Mouse (Mus musculus) CH12.LX (cell line): ENCODE measurements around the gene Cavin4. TPM values are rescaled to one million over a fixed set of nuclear protein-coding genes. Genes with fewer than 3 reads are reported as not detected.

Source experiments
- DNase-seq: peaks from one replicate; pipeline ENCODE4 v3.0.0-alpha.2; 2013; ENCODE audit errors: extremely low read depth
- H3K27ac ChIP-seq: 2 replicates; pipeline ENCODE4 v1.5.1; 2012; ENCODE audit warnings: low read depth, mild to moderate bottlenecking, control low read depth, moderate library complexity; ENCODE audit not compliant: insufficient read depth
- H3K27me3 ChIP-seq: replicated peaks from 2 replicates; pipeline ENCODE3; 2012; ENCODE audit warnings: inconsistent platforms
- H3K36me3 ChIP-seq, 2 experiments: replicated peaks in 1 of 2; 2 replicates each; pipeline versions ENCODE3 to v1.6.1; 2012; ENCODE audit warnings: inconsistent platforms in 1 of 2, low read length in 1 of 2, mild to moderate bottlenecking in 1 of 2, mixed read lengths in 1 of 2, moderate library complexity in 1 of 2; ENCODE audit not compliant: control insufficient read depth in 1 of 2, insufficient read depth in 1 of 2
- H3K4me1 ChIP-seq, 2 experiments: 2 replicates each; pipeline ENCODE4 v1.6.1; 2012; ENCODE audit warnings: inconsistent platforms in 1 of 2, moderate library complexity in 1 of 2; ENCODE audit not compliant: insufficient read depth in 2 of 2, control insufficient read depth in 1 of 2
- H3K4me2 ChIP-seq: 2 replicates; pipeline ENCODE4 v1.6.1; 2012; ENCODE audit warnings: low read depth, mild to moderate bottlenecking, control low read depth; ENCODE audit not compliant: poor library complexity, insufficient read depth, severe bottlenecking
- H3K4me3 ChIP-seq, 3 experiments: fragments of 150-350 bp in 1 of 3; sonication (generic) in 1 of 3; replicated peaks in 1 of 3; 2 replicates each; pipeline versions ENCODE3 to v1.5.1; 2011 to 2012; ENCODE audit warnings: low read depth in 2 of 3, low read length in 2 of 3, mild to moderate bottlenecking in 2 of 3, moderate library complexity in 2 of 3, control low read depth in 1 of 3, improper control_type of control experiment in 1 of 3, inconsistent platforms in 1 of 3, mixed read lengths in 1 of 3; ENCODE audit not compliant: poor library complexity in 1 of 3
- H3K79me2 ChIP-seq: replicated peaks from 2 replicates; pipeline ENCODE4 v1.6.1; 2012; ENCODE audit warnings: mild to moderate bottlenecking, moderate library complexity; ENCODE audit not compliant: control insufficient read depth, poor library complexity, insufficient read depth, severe bottlenecking; ENCODE audit errors: extremely low read depth
- H3K9ac ChIP-seq: 2 replicates; pipeline ENCODE4 v1.6.1; 2012; ENCODE audit warnings: low read depth, mild to moderate bottlenecking, control low read depth, moderate library complexity; ENCODE audit not compliant: insufficient read depth
- H3K9me3 ChIP-seq: replicated peaks from 2 replicates; pipeline ENCODE3; 2012; ENCODE audit warnings: low read length, inconsistent platforms, mixed read lengths
- BHLHE40 ChIP-seq: IDR thresholded peaks from 2 replicates; pipeline ENCODE4 v1.6.1; 2011; ENCODE audit warnings: mild to moderate bottlenecking, low read depth, low read length, improper control_type of control experiment
- CHD1 ChIP-seq: IDR thresholded peaks from 2 replicates; pipeline ENCODE4 v1.6.1; 2012; ENCODE audit warnings: low read depth, low read length, improper control_type of control experiment, inconsistent platforms
- CHD2 ChIP-seq: IDR thresholded peaks from 2 replicates; pipeline ENCODE4 v1.6.1; 2011; ENCODE audit warnings: low read length, improper control_type of control experiment
- EP300 ChIP-seq: IDR thresholded peaks from 2 replicates; pipeline ENCODE4 v1.6.1; 2011; ENCODE audit warnings: low read length, improper control_type of control experiment
- GABPA ChIP-seq: IDR thresholded peaks from 2 replicates; pipeline ENCODE4 v1.6.1; 2012; ENCODE audit warnings: low read depth, low read length, improper control_type of control experiment, inconsistent platforms; ENCODE audit not compliant: insufficient replicate concordance
- IRF4 ChIP-seq: IDR thresholded peaks from 2 replicates; pipeline ENCODE4 v1.6.1; 2014; ENCODE audit warnings: low read depth, mild to moderate bottlenecking, inconsistent platforms, low read length, improper control_type of control experiment
- JUN ChIP-seq: IDR thresholded peaks from 2 replicates; pipeline ENCODE4 v1.6.1; 2011; ENCODE audit warnings: low read depth, mild to moderate bottlenecking, low read length, improper control_type of control experiment, moderate library complexity; ENCODE audit not compliant: insufficient read depth
- JUND ChIP-seq: conservative IDR thresholded peaks from 2 replicates; pipeline ENCODE4 v1.6.1; 2011; ENCODE audit warnings: low read depth, low read length, improper control_type of control experiment
- MEF2A ChIP-seq: IDR thresholded peaks from 2 replicates; pipeline ENCODE4 v1.6.1; 2014; ENCODE audit warnings: low read depth, mild to moderate bottlenecking, inconsistent platforms, low read length, improper control_type of control experiment, borderline replicate concordance
- MXI1 ChIP-seq: IDR thresholded peaks from 2 replicates; pipeline ENCODE4 v1.6.1; 2011; ENCODE audit warnings: mild to moderate bottlenecking, low read depth, low read length, improper control_type of control experiment
- MYC ChIP-seq: IDR thresholded peaks from 2 replicates; pipeline ENCODE4 v1.6.1; 2011; ENCODE audit warnings: low read depth, mild to moderate bottlenecking, improper control_type of control experiment, low read length
- NELFE ChIP-seq: IDR thresholded peaks from 2 replicates; pipeline ENCODE4 v1.6.1; 2011; ENCODE audit warnings: low read depth, low read length, improper control_type of control experiment
- NRF1 ChIP-seq: IDR thresholded peaks from 2 replicates; pipeline ENCODE4 v1.6.1; 2014; ENCODE audit warnings: low read depth, mild to moderate bottlenecking, inconsistent platforms, low read length, improper control_type of control experiment, moderate library complexity
- PAX5 ChIP-seq: IDR thresholded peaks from 2 replicates; pipeline ENCODE4 v1.6.1; 2012; ENCODE audit warnings: low read length, inconsistent platforms, mixed read lengths
- POLR2A ChIP-seq: IDR thresholded peaks from 2 replicates; pipeline ENCODE4 v1.6.1; 2011; ENCODE audit warnings: low read depth, mild to moderate bottlenecking, improper control_type of control experiment, low read length
- POLR2AphosphoS2 ChIP-seq: IDR thresholded peaks from 2 replicates; pipeline ENCODE4 v1.6.1; 2011; ENCODE audit warnings: low read depth, low read length, improper control_type of control experiment
- RAD21 ChIP-seq: IDR thresholded peaks from 2 replicates; pipeline ENCODE4 v1.6.1; 2011; ENCODE audit warnings: low read depth, mild to moderate bottlenecking, low read length, improper control_type of control experiment, moderate library complexity
- TCF12 ChIP-seq: IDR thresholded peaks from 2 replicates; pipeline ENCODE4 v1.6.1; 2014; ENCODE audit warnings: low read depth, mild to moderate bottlenecking, inconsistent platforms, low read length, improper control_type of control experiment
- USF1 ChIP-seq: IDR thresholded peaks from 2 replicates; pipeline ENCODE4 v1.6.1; 2014; ENCODE audit warnings: low read depth, mild to moderate bottlenecking, inconsistent platforms, low read length, improper control_type of control experiment
- USF2 ChIP-seq: conservative IDR thresholded peaks from 2 replicates; pipeline ENCODE4 v1.6.1; 2011; ENCODE audit warnings: low read depth, low read length, improper control_type of control experiment
- ZMIZ1 ChIP-seq: IDR thresholded peaks from 2 replicates; pipeline ENCODE4 v1.6.1; 2012; ENCODE audit warnings: low read depth, mild to moderate bottlenecking, inconsistent platforms, low read length, improper control_type of control experiment
- ZNF384 ChIP-seq: IDR thresholded peaks from 2 replicates; pipeline ENCODE4 v1.6.1; 2012; ENCODE audit warnings: low read depth, low read length, improper control_type of control experiment, inconsistent platforms
- dilution Hi-C: fragments of 300-500 bp; cut with MboI; formaldehyde crosslinking; loops from 2 replicates; pipeline ENCODE4 v1.14.3; 2020; ENCODE audit warnings: low sequenced_read_pairs; ENCODE audit not compliant: extremely low pct_unique_long_range_greater_than_20kb, extremely low pct_ligation_motif_present
- in situ Hi-C: fragments of 300-500 bp; cut with MboI; formaldehyde crosslinking; loops from 3 replicates; pipeline ENCODE4 v1.14.3; 2019; ENCODE audit warnings: low sequenced_read_pairs, low pct_ligation_motif_present, low pct_unique_long_range_greater_than_20kb, mixed read lengths
- polyA plus RNA-seq: library from polyadenylated mRNA; unstranded; fragments of >175 nt; gene quantifications from 2 replicates; pipeline ENCODE4 v1.2.1, GENCODE M21; 2012; ENCODE audit warnings: low read depth; ENCODE audit not compliant: insufficient read length
- total RNA-seq, 2 experiments: library from RNA; depleted of rRNA; stranded (reverse); fragments of 300-350 nt in 1 of 2; fragments of >200 nt in 1 of 2; gene quantifications; 2 replicates each; pipeline ENCODE4 v1.2.3; 2012 to 2014

The Cavin4 gene
- total and polyA plus RNA-seq, 3 experiments = 0.13 to 0.26 (median 0.24) TPM

DNA sequence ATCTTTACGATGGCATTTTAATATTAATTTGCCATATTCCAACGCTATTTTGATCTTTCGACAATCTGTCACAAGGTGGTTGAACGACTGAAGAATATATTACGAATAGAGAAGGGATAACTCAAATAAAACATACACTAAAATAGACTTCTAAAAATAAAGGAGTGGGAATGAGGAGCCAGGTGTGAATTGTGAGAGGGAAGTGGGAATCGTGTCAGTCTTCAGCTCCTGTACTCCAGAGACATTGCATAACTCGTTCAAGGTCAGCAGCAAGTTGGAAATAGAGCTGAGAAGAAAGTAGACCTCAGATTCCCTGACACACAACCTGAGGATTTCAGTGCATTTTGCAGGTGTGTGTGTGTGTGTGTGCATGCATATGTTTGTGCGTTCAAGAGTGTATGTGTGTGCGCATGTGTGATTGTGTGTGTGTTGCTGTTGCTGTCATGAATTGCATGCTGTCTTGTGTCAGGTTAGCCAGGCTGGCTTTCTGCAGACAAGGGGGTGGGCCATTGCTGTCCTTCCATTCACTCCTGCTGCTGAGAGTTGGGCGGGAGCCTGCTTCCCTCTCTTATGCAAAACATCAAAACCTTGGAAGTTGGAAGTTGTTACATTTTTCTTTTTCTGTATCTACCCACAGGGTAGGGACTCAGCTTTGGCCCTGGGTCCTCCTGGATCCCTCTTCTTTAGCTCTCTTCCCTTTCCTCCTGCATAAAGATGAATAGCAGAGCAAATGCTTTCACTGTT is 12.5 kb upstream of the Cavin4 start:
- Histone ChIP-seq H3K27me3 (no peaks in the 10 kb centered on the region), H3K4me2 (no peak overlapping the region), H3K9ac (no peak overlapping the region), H3K4me1 (no peaks in the 10 kb centered on the region), H3K4me3 (no peak overlapping the region), H3K9me3 (no peaks in the 10 kb centered on the region), H3K36me3 (peaks cover 11 to 51% of the 10 kb centered on the region in 2 experiments), H3K79me2 (no peaks in the 10 kb centered on the region), H3K27ac (no peak overlapping the region)
- TF ChIP-seq POLR2AphosphoS2 = no peak
- TF ChIP-seq EP300 = no peak
- no peak for TF ChIP-seq USF2
- TF ChIP-seq USF1 = no peak
- TF ChIP-seq GABPA = no peak
- no peak for TF ChIP-seq CHD2
- TF ChIP-seq NELFE = no peak
- no peak for TF ChIP-seq ZNF384
- TF ChIP-seq JUND = no peak
- no peak for TF ChIP-seq TCF12
- no peak for TF ChIP-seq MEF2A
- no peak for TF ChIP-seq MXI1
- TF ChIP-seq MYC = no peak
- no peak for TF ChIP-seq ZMIZ1
- TF ChIP-seq PAX5 = no peak
- TF ChIP-seq JUN = no peak
- TF ChIP-seq BHLHE40 = no peak
- no peak for TF ChIP-seq IRF4
- no peak for TF ChIP-seq NRF1
- no peak for DNase-seq
- in situ Hi-C loops (no loop called here), dilution Hi-C loops (no loop called here)

DNA sequence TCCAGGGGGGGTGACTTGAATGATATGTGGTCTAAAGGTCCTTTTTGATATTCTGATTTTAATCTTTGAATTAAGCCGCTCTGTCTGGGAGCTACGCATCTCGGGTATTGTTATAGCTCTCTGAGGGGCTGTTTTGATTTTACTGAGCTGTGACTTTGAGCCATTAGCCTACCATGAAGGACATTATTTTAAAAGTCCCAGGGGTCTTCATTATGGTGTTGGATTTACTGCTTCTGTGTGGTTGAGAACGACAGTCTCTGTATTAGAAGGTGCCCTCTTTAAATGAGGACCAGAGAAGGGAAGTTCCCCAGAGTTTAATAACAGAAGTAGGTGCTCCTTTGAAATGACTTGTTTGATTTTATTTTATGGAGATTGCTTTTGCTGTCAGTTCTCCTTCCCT is 9.2 kb upstream of the Cavin4 start:
- H3K9ac ChIP-seq = no peak overlapping the region
- no peak overlapping the region for H3K27ac ChIP-seq
- peaks cover 11 to 62% of the 10 kb centered on the region in 2 experiments for H3K36me3 ChIP-seq
- no peaks in the 10 kb centered on the region for H3K79me2 ChIP-seq
- H3K4me3 ChIP-seq = no peak overlapping the region
- H3K27me3 ChIP-seq = no peaks in the 10 kb centered on the region
- no peaks in the 10 kb centered on the region for H3K4me1 ChIP-seq
- in situ Hi-C loops (no loop called here), dilution Hi-C loops (no loop called here)
- no peak for DNase-seq
- no peaks in the 10 kb centered on the region for H3K9me3 ChIP-seq
- TF ChIP-seq CHD1 (no peak), POLR2A (no peak), JUN (no peak), RAD21 (no peak)
- no peak overlapping the region for H3K4me2 ChIP-seq
